Mouse (Mus musculus) cerebellum, adult 11-12 months (tissue): ENCODE measurements at regions not wholly inside any gene's neighbourhood (a gene's known extent, or its start where the extent isn't known, plus 50 kb on each side); places are given as distances from the start of the nearest gene placed in this dataset.

Source experiments
- DNase-seq: peaks from one replicate; pipeline ENCODE4 v3.0.0; 2022

- peak; percentile 84 for DNase-seq
These were observed 183.6 kb upstream of the Foxn2 start for GRCm38 (mm10) chr17:88256599-88257544.

- no peak for DNase-seq
These were observed 182.1 kb upstream of the Foxn2 start for GRCm38 (mm10) chr17:88258361-88258796.

- no peak for DNase-seq
These were observed 180.3 kb upstream of the Foxn2 start for GRCm38 (mm10) chr17:88260176-88260575.

- DNase-seq: no peak
These were observed 179.7 kb upstream of the Foxn2 start for GRCm38 (mm10) chr17:88260826-88261225.

- no peak for DNase-seq
These were observed 179.0 kb upstream of the Foxn2 start for GRCm38 (mm10) chr17:88261556-88261955.

GRCm38 (mm10) chr17:88262326-88263187, 178.0 kb upstream of the Foxn2 start:
- DNase-seq: no peak

- DNase-seq: no peak
These were observed 175.2 kb upstream of the Foxn2 start for GRCm38 (mm10) chr17:88265291-88265690.

GRCm38 (mm10) chr17:88268216-88268615, 172.3 kb upstream of the Foxn2 start:
- DNase-seq: no peak

- no peak for DNase-seq
These were observed 171.7 kb upstream of the Foxn2 start for GRCm38 (mm10) chr17:88268802-88269201.

GRCm38 (mm10) chr17:88270896-88271295, 169.6 kb upstream of the Foxn2 start:
- DNase-seq: no peak

- DNase-seq: no peak
These were observed 168.3 kb upstream of the Foxn2 start for GRCm38 (mm10) chr17:88272161-88272560.

GRCm38 (mm10) chr17:88273520-88273919, 167.0 kb upstream of the Foxn2 start:
- DNase-seq: no peak

- DNase-seq: no peak
These were observed 166.4 kb upstream of the Foxn2 start for GRCm38 (mm10) chr17:88274003-88274698.

- DNase-seq: no peak
These were observed 165.6 kb upstream of the Foxn2 start for GRCm38 (mm10) chr17:88274720-88275433.

- DNase-seq: no peak
These were observed 160.9 kb upstream of the Foxn2 start for GRCm38 (mm10) chr17:88279656-88280055.

- DNase-seq: no peak
These were observed 157.8 kb upstream of the Foxn2 start for GRCm38 (mm10) chr17:88282711-88283110.

GRCm38 (mm10) chr17:88284477-88284876, 156.0 kb upstream of the Foxn2 start:
- no peak for DNase-seq

- DNase-seq: no peak
These were observed 152.7 kb upstream of the Foxn2 start for GRCm38 (mm10) chr17:88287861-88288260.

GRCm38 (mm10) chr17:88297520-88297919, 143.0 kb upstream of the Foxn2 start:
- DNase-seq: no peak

- no peak for DNase-seq
These were observed 136.5 kb upstream of the Foxn2 start for GRCm38 (mm10) chr17:88303991-88304390.

- DNase-seq: no peak
These were observed 135.3 kb upstream of the Foxn2 start for GRCm38 (mm10) chr17:88305165-88305564.

- no peak for DNase-seq
These were observed 134.2 kb upstream of the Foxn2 start for GRCm38 (mm10) chr17:88306325-88306724.
